ENCODE assay signal across 22 mouse cellular contexts in genomic region chr10:108798826-108799225, GRCm38 (mm10).
DNase-seq lines count a peak whose midpoint lies in the region; TF ChIP-seq lines count a peak whose summit lies in the region.
"Had no signal": no experiment of that assay in that cellular context is flagged by ENCODE, and none has a peak within 500 bp of the region (broad histone marks: within the 10 kb centered on the region; RNA-seq: fewer than 3 reads in every experiment).

No protein-coding gene starts in this region.

- no peak for TF ChIP-seq CTCF in layer of hippocampus, adult 2 months (conservative IDR thresholded peaks at IDR 0.05)

- DNase-seq in layer of hippocampus, adult 2 months (ENCODE audit: low spot score in 2 of 2) = no peak
- DNase-seq in layer of hippocampus, adult 8-10 months (ENCODE audit: low spot score in 2 of 2) = no peak
- peak; percentile 84 for DNase-seq in brain, adult 2 months (ENCODE audit: low read depth, low spot score)
- DNase-seq in cerebellum, adult 18-20 months = peak; percentile 53 to 56
- peak; percentile 49 to 71 for DNase-seq in cerebellum, postnatal 25 days
- DNase-seq in heart, adult 9 months (ENCODE audit: low spot score in 2 of 2) = no peak
- no peak for DNase-seq in testis, postnatal 10 days (ENCODE audit: low spot score)
- DNase-seq: adrenal gland, postnatal 10 days; gastrocnemius, postnatal 14 days; heart, adult 2 months; heart, postnatal 4 days; kidney, adult 11 months; lung, adult 2 months; right cerebral cortex, postnatal 25 days; thymus, postnatal 25 days had no signal

- no peak overlapping the region for H3K4me3 ChIP-seq in layer of hippocampus, adult 2 months
- H3K4me3 ChIP-seq: embryonic facial prominence, embryonic 13.5 days; heart, adult 2 months; heart, embryonic 15.5 days; limb, embryonic 12.5 days; liver, embryonic 12.5 days; megakaryocyte, embryonic 14.5 days; midbrain, embryonic 15.5 days had no signal

- H3K27ac ChIP-seq in layer of hippocampus, adult 2 months = peak overlapping the region; percentile 87
- H3K27ac ChIP-seq: embryonic facial prominence, embryonic 13.5 days; heart, adult 2 months; heart, embryonic 15.5 days; kidney, postnatal 0 days; limb, embryonic 12.5 days; liver, embryonic 12.5 days; midbrain, embryonic 15.5 days had no signal

Comparison
In these comparisons a context has a peak if more than half of its experiments do, and no peak if none do; other contexts are left out.
1. DNase-seq: peak in brain, adult 2 months (single experiment), cerebellum, adult 18-20 months (2 of 2) and cerebellum, postnatal 25 days (2 of 2); none in layer of hippocampus, adult 2 months (0 of 2), layer of hippocampus, adult 8-10 months (0 of 2), heart, adult 9 months (0 of 2) and testis, postnatal 10 days (single experiment).